Mouse (Mus musculus) liver, embryonic 14.5 days (tissue): Measurements from ENCODE around the gene Hepacam.

Experiments used
- CTCF ChIP-seq: IDR thresholded peaks from 2 replicates; pipeline ENCODE4 v1.5.1; 2016; ENCODE audit warnings: antibody characterized with exemption, low read depth, control low read depth
- EP300 ChIP-seq: IDR thresholded peaks from 2 replicates; pipeline ENCODE4 v1.6.1; 2016; ENCODE audit warnings: antibody characterized with exemption, low read depth

DNA sequence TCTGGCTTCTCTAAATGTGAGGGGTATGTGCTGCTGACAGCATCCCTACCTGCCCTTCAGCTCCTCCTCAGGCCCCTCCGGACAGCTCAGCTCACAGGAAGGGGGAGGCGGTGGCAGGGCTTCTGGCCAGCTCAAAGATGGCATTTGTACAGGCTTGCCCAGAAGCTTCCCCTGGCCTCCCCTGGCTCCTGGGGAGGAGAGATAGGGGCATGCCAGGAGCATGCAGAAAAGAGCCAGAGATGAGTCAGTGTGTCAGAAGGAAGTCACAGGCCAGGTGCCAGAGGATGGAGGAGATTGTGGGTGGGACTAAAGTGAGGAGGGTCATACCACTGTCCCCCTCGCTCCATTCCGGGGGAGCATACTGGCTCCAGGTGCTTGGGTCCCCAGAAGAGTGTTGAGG, 51.6 kb downstream of the Hepacam start:
- no peak for TF ChIP-seq CTCF
- TF ChIP-seq EP300: no peak
